Mouse (Mus musculus): ENCODE results near the gene Relt.

- TF ChIP-seq CTCF (IDR thresholded peaks at IDR 0.05; ENCODE audit: extremely low read depth, insufficient read depth, low read length) = no peak
- TF ChIP-seq POLR2A (IDR thresholded peaks at IDR 0.05; ENCODE audit: extremely low read depth, insufficient read depth, low read length) = peak; percentile 54
Measured at GRCm38 (mm10) chr7:100894057-100894832, 31.0 kb upstream of the Relt start.

Data from cortical plate, adult 2 months (tissue).